32 mouse cellular contexts compared by ENCODE assay signal in the genomic region with DNA sequence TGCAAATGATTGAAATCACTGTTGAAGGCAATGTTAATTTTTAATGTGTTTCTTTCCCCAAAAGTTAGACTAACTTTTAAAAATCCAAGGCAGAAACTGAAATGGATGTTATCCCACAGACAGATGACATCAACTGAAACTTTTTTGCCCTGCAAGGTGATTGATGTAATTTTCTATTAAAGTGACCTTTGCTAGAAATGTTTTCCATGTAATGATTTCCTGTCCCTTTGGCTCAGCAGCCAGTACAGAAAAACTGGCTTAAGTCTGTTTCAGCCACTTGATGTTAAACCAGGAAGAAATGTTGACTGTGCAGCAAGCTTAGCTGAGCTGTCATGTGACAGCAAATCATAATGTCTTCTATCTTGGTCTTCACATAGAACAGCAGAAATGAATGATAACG.
"Had no signal": no experiment of that assay in that cellular context is flagged by ENCODE, and none has a peak within 500 bp of the region (broad histone marks: within the 10 kb centered on the region; RNA-seq: fewer than 3 reads in every experiment).

No protein-coding gene starts in this region.

- H3K27me3 ChIP-seq: limb, embryonic 12.5 days; limb, embryonic 13.5 days; limb, embryonic 15.5 days; liver, embryonic 12.5 days; liver, embryonic 13.5 days; liver, embryonic 15.5 days; lung, embryonic 15.5 days; megakaryocyte, embryonic 14.5 days; midbrain, embryonic 12.5 days; midbrain, embryonic 13.5 days; midbrain, embryonic 15.5 days; neural tube, embryonic 12.5 days had no signal

- ATAC-seq: liver, embryonic 12.5 days; liver, postnatal 0 days; lung, postnatal 0 days; midbrain, embryonic 13.5 days; midbrain, embryonic 15.5 days; midbrain, embryonic 16.5 days had no signal

- H3K4me1 ChIP-seq: limb, embryonic 10.5 days; limb, embryonic 12.5 days; limb, embryonic 13.5 days; limb, embryonic 15.5 days; liver, embryonic 12.5 days; liver, embryonic 13.5 days; liver, embryonic 15.5 days; lung, embryonic 15.5 days; megakaryocyte, embryonic 14.5 days; midbrain, embryonic 10.5 days; midbrain, embryonic 12.5 days; midbrain, embryonic 13.5 days; midbrain, embryonic 15.5 days; neural tube, embryonic 12.5 days had no signal

- H3K9ac ChIP-seq: limb, embryonic 12.5 days; limb, embryonic 13.5 days; limb, embryonic 15.5 days; liver, embryonic 12.5 days; liver, embryonic 13.5 days; liver, embryonic 14.5 days; liver, embryonic 15.5 days; liver, postnatal 0 days; lung, embryonic 14.5 days; lung, embryonic 15.5 days; midbrain, embryonic 12.5 days; midbrain, embryonic 13.5 days; midbrain, embryonic 15.5 days; neural tube, embryonic 12.5 days had no signal

- H3K4me2 ChIP-seq: limb, embryonic 12.5 days; limb, embryonic 13.5 days; limb, embryonic 15.5 days; liver, embryonic 11.5 days; liver, embryonic 12.5 days; liver, embryonic 13.5 days; liver, embryonic 15.5 days; lung, embryonic 14.5 days; lung, embryonic 15.5 days; midbrain, embryonic 11.5 days; midbrain, embryonic 12.5 days; midbrain, embryonic 13.5 days; midbrain, embryonic 15.5 days; neural tube, embryonic 12.5 days had no signal

- H3K36me3 ChIP-seq: limb, embryonic 10.5 days; limb, embryonic 12.5 days; limb, embryonic 13.5 days; limb, embryonic 15.5 days; liver, embryonic 12.5 days; liver, embryonic 13.5 days; liver, embryonic 15.5 days; lung, embryonic 15.5 days; midbrain, embryonic 10.5 days; midbrain, embryonic 12.5 days; midbrain, embryonic 13.5 days; midbrain, embryonic 15.5 days; neural tube, embryonic 12.5 days had no signal

- H3K9me3 ChIP-seq: limb, embryonic 10.5 days; limb, embryonic 12.5 days; limb, embryonic 13.5 days; limb, embryonic 15.5 days; liver, embryonic 12.5 days; liver, embryonic 13.5 days; liver, embryonic 15.5 days; lung, embryonic 15.5 days; megakaryocyte, embryonic 14.5 days; midbrain, embryonic 10.5 days; midbrain, embryonic 12.5 days; midbrain, embryonic 13.5 days; midbrain, embryonic 15.5 days; neural tube, embryonic 12.5 days had no signal

- H3K4me3 ChIP-seq: limb, embryonic 10.5 days; limb, embryonic 12.5 days; limb, embryonic 13.5 days; limb, embryonic 15.5 days; liver, embryonic 12.5 days; liver, embryonic 13.5 days; liver, embryonic 15.5 days; lung, embryonic 15.5 days; megakaryocyte, embryonic 14.5 days; midbrain, embryonic 10.5 days; midbrain, embryonic 12.5 days; midbrain, embryonic 13.5 days; midbrain, embryonic 15.5 days; myocyte; neural tube, embryonic 12.5 days had no signal

- DNase-seq: left cerebral cortex, postnatal 4 days; liver; liver, embryonic 13.5 days; liver, postnatal 0 days; lung, adult 18-20 months; lung, adult 2 months; lung, embryonic 14.5 days; lung, postnatal 10 days; lung, postnatal 14 days; lung, postnatal 36 days; lung, postnatal 4 days; midbrain, embryonic 14.5 days had no signal

- H3K27ac ChIP-seq: limb, embryonic 10.5 days; limb, embryonic 12.5 days; limb, embryonic 13.5 days; limb, embryonic 15.5 days; liver, embryonic 12.5 days; liver, embryonic 13.5 days; liver, embryonic 14.5 days; liver, embryonic 15.5 days; lung, embryonic 15.5 days; macrophage; midbrain, embryonic 10.5 days; midbrain, embryonic 12.5 days; midbrain, embryonic 13.5 days; midbrain, embryonic 15.5 days; neural tube, embryonic 12.5 days had no signal
